Mouse (Mus musculus) bone marrow, adult 2 months (tissue): ENCODE data around the gene Macf1.

Source experiments
- CTCF ChIP-seq: fragments of 200-500 bp; IDR thresholded peaks from 2 replicates; pipeline ENCODE4 v1.5.1; 2011; ENCODE audit warnings: low read length, control low read depth; ENCODE audit not compliant: control insufficient read depth, insufficient read depth
- POLR2A ChIP-seq: fragments of 200-500 bp; IDR thresholded peaks from 2 replicates; pipeline ENCODE4 v1.6.1; 2011; ENCODE audit warnings: low read depth, mild to moderate bottlenecking, control low read depth, low read length, borderline replicate concordance; ENCODE audit not compliant: control insufficient read depth

DNA sequence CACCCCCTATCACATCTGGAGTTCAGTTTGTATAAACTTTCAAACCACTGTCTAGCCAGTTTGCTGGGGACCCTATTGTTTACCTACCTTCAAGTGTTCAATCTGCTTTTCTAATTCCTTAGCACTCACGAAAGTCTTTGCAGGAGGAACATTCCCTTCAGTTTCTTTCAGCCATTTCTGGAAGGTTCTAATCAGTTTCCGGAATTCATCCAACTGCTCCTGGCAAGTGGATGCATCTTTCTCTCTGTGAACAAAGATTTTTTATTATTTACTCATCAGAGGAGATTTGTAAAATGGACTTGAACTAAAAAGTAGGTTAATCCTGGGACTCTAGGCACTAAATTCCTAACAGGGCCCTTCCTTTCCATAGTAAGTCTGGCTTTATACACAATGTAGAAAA is 236.1 kb downstream of the Macf1 start:
- TF ChIP-seq POLR2A (no peak), CTCF (no peak)
